Mouse (Mus musculus) inflammation-experienced regulatory T-cells (primary cell): ENCODE measurements around the gene Gm10670. TPM values are rescaled to one million over a fixed set of nuclear protein-coding genes. Genes with fewer than 3 reads are reported as not detected.

Experiments
- polyA plus RNA-seq, 2 experiments: library from polyadenylated mRNA; unstranded; fragments of 100-300 nt; shearing (Covaris generic); gene quantifications; one replicate each; pipeline ENCODE4 v1.2.1; 2017

Gene Gm10670
- polyA plus RNA-seq = 1 to 10 TPM in 1 of 2 experiments, under 1 TPM in 1; 0.28 to 5.2 TPM

GRCm38 (mm10) chr7:20474825-20475224, at the start of gene Gm10670:
TSS of gene Gm10670 (minus strand) at chr7:20474925.

GRCm38 (mm10) chr7:20510434-20510833, 35.7 kb upstream of the Gm10670 start, which contains the start of gene Vmn1r103:
TSS of gene Vmn1r103 (minus strand) at chr7:20510534.

GRCm38 (mm10) chr7:20442493-20442892, 32.2 kb downstream of the Gm10670 start, which contains the start of gene Vmn1r101:
TSS of gene Vmn1r101 (minus strand) at chr7:20442593.

Other genes with a start within 250 kb of the Gm10670 start
- not detected for gene Gm4498, start 241.1 kb downstream of the Gm10670 start, polyA plus RNA-seq
- gene Gm5890, start 212.1 kb downstream of the Gm10670 start, polyA plus RNA-seq = 1 to 10 TPM; 1.2 to 2.7 TPM
- not detected for gene Gm4133, start 140.9 kb downstream of the Gm10670 start, polyA plus RNA-seq
- not detected for gene Gm5728, start 99.5 kb downstream of the Gm10670 start, polyA plus RNA-seq
- not detected for gene Vmn1r100, start 57.0 kb downstream of the Gm10670 start, polyA plus RNA-seq
- gene Vmn1r101, start 32.3 kb downstream of the Gm10670 start, polyA plus RNA-seq = not detected
- gene Vmn1r103, start 35.6 kb upstream of the Gm10670 start, polyA plus RNA-seq = not detected
- gene Vmn1r104, start 58.9 kb upstream of the Gm10670 start, polyA plus RNA-seq = 1 to 10 TPM in 1 of 2 experiments, under 1 TPM in 1; 0.25 to 1.1 TPM
- gene Gm5726, start 70.8 kb upstream of the Gm10670 start, polyA plus RNA-seq = not detected
- gene Gm4141, start 101.3 kb upstream of the Gm10670 start, polyA plus RNA-seq = not detected
- 1 to 10 TPM in 1 of 2 experiments, under 1 TPM in 1; 0.30 to 1.9 TPM for gene Gm4513, start 124.1 kb upstream of the Gm10670 start, polyA plus RNA-seq
- 1 to 10 TPM in 1 of 2 experiments, not detected in 1; 2.2 TPM for gene Vmn1r107, start 194.0 kb upstream of the Gm10670 start, polyA plus RNA-seq
- 1 to 10 TPM in 1 of 2 experiments, not detected in 1; 1.0 TPM for gene Vmn1r111, start 228.3 kb upstream of the Gm10670 start, polyA plus RNA-seq